Comparison of ENCODE assay signal across 8 mouse cellular contexts in genomic region chr6:32710208-32710607, GRCm38 (mm10).
DNase-seq lines count a peak whose midpoint lies in the region; ATAC-seq and TF ChIP-seq lines count a peak whose summit lies in the region.

No protein-coding gene starts in this region.

- 12% methylated on average over 10 of the region's 10 CpGs for WGBS in embryonic facial prominence, embryonic 11.5 days
- 30% methylated on average over 10 of the region's 10 CpGs for WGBS in hindbrain, postnatal 0 days

- peak; percentile 24 for DNase-seq in gastrocnemius, postnatal 14 days
- DNase-seq in gastrocnemius, postnatal 25 days: no peak
- DNase-seq in ES-E14 (ENCODE audit: low read depth, low spot score): peak; percentile 70
- peak; percentile 88 for DNase-seq in embryonic facial prominence, embryonic 11.5 days (ENCODE audit: low spot score)
- DNase-seq in hindbrain, postnatal 0 days (ENCODE audit: low spot score): peak; percentile 63
- no peak for DNase-seq in layer of hippocampus, adult 8-10 months (ENCODE audit: low spot score in 2 of 2)
- DNase-seq in T-cell, adult 2 months (ENCODE audit: low spot score): no peak

- peak; percentile 62; the same call in 1 of the 2 replicates for ATAC-seq in embryonic facial prominence, embryonic 11.5 days (replicated peaks; ENCODE audit: insufficient number of reproducible peaks, low FRiP score, low TSS enrichment, low read depth)
- ATAC-seq in hindbrain, postnatal 0 days: peak; percentile 51; the same call in 1 of the 2 replicates
- peak; percentile 65 for ATAC-seq in megakaryocyte progenitor cell, adult 5-6 weeks (replicated peaks; ENCODE audit: poor library complexity)

- no peak for TF ChIP-seq CTCF in hindbrain, postnatal 0 days (IDR thresholded peaks at IDR 0.05; ENCODE audit: low read depth)

- no peak overlapping the region for H3K4me2 ChIP-seq in embryonic facial prominence, embryonic 11.5 days (ENCODE audit: low read depth, low read length)
- no peak overlapping the region for H3K4me2 ChIP-seq in hindbrain, postnatal 0 days (ENCODE audit: low read depth, low read length)

- intact Hi-C loops in gastrocnemius, postnatal 14 days (cut with DNase I; ENCODE audit: low total_unique reads): no loop called here

- in situ Hi-C loops in ES-E14 (cut with MboI; ENCODE audit: low sequenced_read_pairs in 2 of 2, unreplicated experiment in 2 of 2): no loop called here

- H3K36me3 ChIP-seq in ES-E14 (ENCODE audit: control insufficient read depth, insufficient read depth, low read length, poor library complexity, severe bottlenecking): no peaks in the 10 kb centered on the region
- no peaks in the 10 kb centered on the region for H3K36me3 ChIP-seq in embryonic facial prominence, embryonic 11.5 days (replicated peaks; ENCODE audit: control insufficient read depth, insufficient read depth, low read depth, low read length)
- no peaks in the 10 kb centered on the region for H3K36me3 ChIP-seq in hindbrain, postnatal 0 days (ENCODE audit: insufficient read depth, low read length)

- H3K27me3 ChIP-seq in embryonic facial prominence, embryonic 11.5 days (ENCODE audit: control insufficient read depth, insufficient read depth, low read length): no peaks in the 10 kb centered on the region
- no peaks in the 10 kb centered on the region for H3K27me3 ChIP-seq in hindbrain, postnatal 0 days (ENCODE audit: insufficient read depth, low read length)

- H3K4me3 ChIP-seq in ES-E14 (ENCODE audit: insufficient read depth in 1 of 2, low read depth in 1 of 2, low read length in 2 of 2, poor library complexity in 1 of 2, severe bottlenecking in 1 of 2): no peak overlapping the region
- H3K4me3 ChIP-seq in embryonic facial prominence, embryonic 11.5 days (ENCODE audit: low read depth, low read length): no peak overlapping the region
- no peak overlapping the region for H3K4me3 ChIP-seq in hindbrain, postnatal 0 days (ENCODE audit: low read length)

- peaks cover 2% of the 10 kb centered on the region in 2 experiments; a peak in 2 of 4 replicates for H3K4me1 ChIP-seq in ES-E14 (ENCODE audit: control insufficient read depth in 2 of 2, insufficient read depth in 2 of 2, low read length in 2 of 2, poor library complexity in 1 of 2)
- H3K4me1 ChIP-seq in embryonic facial prominence, embryonic 11.5 days (ENCODE audit: control insufficient read depth, insufficient read depth, low read length): no peaks in the 10 kb centered on the region
- H3K4me1 ChIP-seq in hindbrain, postnatal 0 days (ENCODE audit: insufficient read depth, low read length): no peaks in the 10 kb centered on the region

- no peak overlapping the region for H3K27ac ChIP-seq in ES-E14 (ENCODE audit: insufficient read depth, low read depth, low read length, poor library complexity, severe bottlenecking)
- H3K27ac ChIP-seq in embryonic facial prominence, embryonic 11.5 days (replicated peaks; ENCODE audit: low read depth, low read length): no peak overlapping the region
- H3K27ac ChIP-seq in hindbrain, postnatal 0 days: no peak overlapping the region

- no peak overlapping the region for H3K9ac ChIP-seq in ES-E14 (ENCODE audit: insufficient read depth, low read depth, low read length, poor library complexity, severe bottlenecking)
- no peak overlapping the region for H3K9ac ChIP-seq in embryonic facial prominence, embryonic 11.5 days (replicated peaks; ENCODE audit: low read length)
- H3K9ac ChIP-seq in hindbrain, postnatal 0 days (replicated peaks; ENCODE audit: low read length): no peak overlapping the region

- no peaks in the 10 kb centered on the region for H3K9me3 ChIP-seq in ES-E14 (ENCODE audit: control insufficient read depth, insufficient read depth, low read depth, low read length)
- H3K9me3 ChIP-seq in embryonic facial prominence, embryonic 11.5 days (replicated peaks; ENCODE audit: control insufficient read depth, low read length): no peaks in the 10 kb centered on the region
- no peaks in the 10 kb centered on the region for H3K9me3 ChIP-seq in hindbrain, postnatal 0 days (ENCODE audit: low read length)

TF ChIP-seq in ES-E14, 5 proteins besides CTCF, POLR2A, EP300 and RAD21:
- TF ChIP-seq ZNF384 (IDR thresholded peaks at IDR 0.05; ENCODE audit: low read depth, low read length) (no peak), CHD2 (IDR thresholded peaks at IDR 0.05; ENCODE audit: low read depth, low read length) (no peak), MAFK (IDR thresholded peaks at IDR 0.05; ENCODE audit: insufficient read depth, low read depth, low read length) (no peak), ZC3H11A (IDR thresholded peaks at IDR 0.05; ENCODE audit: borderline replicate concordance, low read depth, low read length) (no peak), HCFC1 (IDR thresholded peaks at IDR 0.05; ENCODE audit: borderline replicate concordance, insufficient read depth, low read length) (no peak)

Comparison
In these comparisons a context has a peak if more than half of its experiments do, and no peak if none do; other contexts are left out.
1. DNase-seq: peak in gastrocnemius, postnatal 14 days (single experiment), ES-E14 (single experiment), embryonic facial prominence, embryonic 11.5 days (single experiment) and hindbrain, postnatal 0 days (single experiment); none in gastrocnemius, postnatal 25 days (single experiment), layer of hippocampus, adult 8-10 months (0 of 2) and T-cell, adult 2 months (single experiment).
2. Peak in every context shown above with its lines, with median percentiles within 50 percentile points of each other: ATAC-seq.